Mouse (Mus musculus) olfactory bulb, adult 2 months (tissue): ENCODE measurements around the gene Ildr1. TPM values are rescaled to one million over a fixed set of nuclear protein-coding genes. Genes with fewer than 3 reads are reported as not detected.

Experiments
- H3K27ac ChIP-seq: fragments of 200-500 bp; 2 replicates; pipeline ENCODE4 v1.5.1; 2012; ENCODE audit warnings: low read depth, low read length; ENCODE audit not compliant: insufficient read depth
- H3K4me1 ChIP-seq: fragments of 200-500 bp; 2 replicates; pipeline ENCODE4 v1.6.1; 2012; ENCODE audit warnings: low read length; ENCODE audit not compliant: control insufficient read depth, insufficient read depth
- H3K4me3 ChIP-seq: fragments of 200-500 bp; 2 replicates; pipeline ENCODE4 v1.5.1; 2012; ENCODE audit warnings: mild to moderate bottlenecking, low read depth, low read length, moderate library complexity; ENCODE audit not compliant: insufficient read depth
- CTCF ChIP-seq: fragments of 200-500 bp; IDR thresholded peaks from 2 replicates; pipeline ENCODE4 v1.5.1; 2012; ENCODE audit warnings: low read depth, mild to moderate bottlenecking, low read length, moderate library complexity; ENCODE audit not compliant: insufficient read depth
- POLR2A ChIP-seq: fragments of 200-500 bp; IDR thresholded peaks from 2 replicates; pipeline ENCODE4 v1.6.1; 2012; ENCODE audit warnings: mild to moderate bottlenecking, low read depth, low read length, moderate library complexity; ENCODE audit not compliant: insufficient read depth
- WGBS: fragments of 180-500 bp; shearing (Covaris S2); methylation state at CpG from one replicate; pipeline ENCODE4 v1.1.7; 2018; 5-methylcytosine and 5-hydroxymethylcytosine counted together
- polyA plus RNA-seq: library from polyadenylated mRNA; stranded (reverse); fragments of >200 nt; gene quantifications from 2 replicates; pipeline ENCODE4 v1.2.4, GENCODE M21; 2012; ENCODE audit warnings: low replicate concordance; ENCODE audit not compliant: missing spikeins, insufficient read depth, insufficient read length

Gene Ildr1
- polyA plus RNA-seq, 1 experiment, result not detected

DNA sequence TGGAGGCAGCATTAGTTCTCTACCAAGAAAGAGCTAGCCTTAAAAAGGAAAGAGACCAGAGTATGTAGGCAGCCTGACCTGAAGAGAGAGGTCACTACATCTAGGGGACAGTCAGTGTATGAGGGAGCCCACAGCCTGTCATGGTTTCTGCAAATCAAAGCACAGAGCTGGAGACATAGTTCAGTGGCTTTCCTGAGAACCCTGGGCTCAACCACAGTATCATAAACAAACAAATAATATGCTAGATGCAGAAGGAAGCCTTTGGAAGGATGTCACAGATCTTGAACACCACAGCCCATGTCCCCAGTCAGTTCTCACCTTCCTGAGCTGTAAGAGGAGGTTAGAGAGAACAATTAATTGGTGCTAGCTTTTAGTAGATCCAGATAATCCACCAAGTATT lies 24.9 kb downstream of the Ildr1 start:
- H3K4me3 ChIP-seq, result no peak overlapping the region
- no peak for TF ChIP-seq POLR2A
- TF ChIP-seq CTCF, result no peak
- H3K27ac ChIP-seq, result no peak overlapping the region
- H3K4me1 ChIP-seq, result 0 out of 2 replicates have a peak, but pooled peaks cover 4% of the 10 kb centered on the region

DNA sequence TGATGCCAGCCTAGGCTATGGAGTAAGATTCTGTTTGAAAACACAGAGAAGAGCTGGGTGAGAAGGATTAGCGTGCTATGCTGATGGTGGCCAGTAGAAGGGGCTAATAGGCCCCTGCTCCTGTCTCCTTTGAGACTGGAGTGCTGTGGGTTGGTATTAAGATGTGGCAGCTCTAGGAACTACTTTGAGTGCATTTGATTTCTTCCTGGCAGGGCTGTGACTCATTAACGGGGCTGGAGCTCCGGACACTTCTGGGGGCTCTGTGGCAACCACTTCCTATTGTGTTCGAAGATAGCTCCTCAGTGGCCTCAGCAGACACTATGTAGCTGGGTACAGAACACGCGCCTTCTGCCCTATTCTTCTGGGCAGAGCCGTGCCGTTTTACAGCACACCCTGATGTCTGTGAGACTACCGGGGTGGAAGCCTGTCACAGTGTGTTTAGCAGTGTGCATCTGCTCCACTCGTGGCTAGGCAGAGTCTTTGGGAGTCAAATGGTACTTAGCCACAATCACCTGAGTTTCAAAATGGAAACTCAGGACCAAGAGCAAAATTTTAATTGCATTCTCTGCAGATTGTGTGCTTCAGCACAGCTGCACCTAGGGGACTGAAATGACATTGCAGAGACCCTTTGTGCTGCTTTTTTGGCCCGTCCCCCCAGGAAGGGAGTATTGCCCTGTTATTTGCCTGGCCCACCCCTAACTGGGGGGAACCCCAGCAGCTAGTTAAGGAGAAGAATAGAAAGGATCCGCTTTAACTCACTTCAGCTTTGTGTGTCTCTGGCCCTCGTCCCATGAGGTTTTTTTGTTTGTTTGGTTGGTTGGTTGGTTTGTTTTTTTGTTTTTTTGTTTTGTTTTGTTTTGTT lies 26.6 kb downstream of the Ildr1 start:
- TF ChIP-seq CTCF (no peak), POLR2A (no peak)
- WGBS, result 43% methylated on average over 13 of the region's 13 CpGs
- H3K4me1 ChIP-seq, result 0 out of 2 replicates have a peak, but pooled peaks cover 4% of the 10 kb centered on the region
- H3K4me3 ChIP-seq, result no peak overlapping the region
- H3K27ac ChIP-seq, result no peak overlapping the region

DNA sequence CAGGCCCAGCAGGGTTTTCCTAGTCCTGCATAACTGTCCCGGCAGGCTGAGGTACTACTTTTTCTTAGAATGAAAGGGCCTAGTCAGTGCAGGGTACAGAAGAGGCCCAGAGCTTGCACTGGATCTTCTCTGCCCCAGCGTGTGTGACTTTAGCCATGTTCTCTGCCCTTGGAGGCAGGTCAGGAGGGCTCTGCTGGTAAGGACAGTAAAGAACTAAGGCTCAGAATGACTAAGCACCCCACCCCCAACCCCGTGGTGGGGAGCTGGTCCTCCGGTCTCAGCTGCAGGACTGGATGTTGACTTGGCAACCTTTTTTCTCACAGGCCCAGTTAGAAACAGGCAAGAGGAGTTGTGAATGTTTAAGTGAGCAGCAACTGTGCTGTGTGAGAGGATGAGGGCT lies 29.0 kb downstream of the Ildr1 start:
- H3K4me1 ChIP-seq, result 0 out of 2 replicates have a peak, but pooled peaks cover 4% of the 10 kb centered on the region
- no peak overlapping the region for H3K27ac ChIP-seq
- no peak overlapping the region for H3K4me3 ChIP-seq
- WGBS, result 41% methylated on average over 4 of the region's 4 CpGs
- TF ChIP-seq CTCF (no peak), POLR2A (no peak)

DNA sequence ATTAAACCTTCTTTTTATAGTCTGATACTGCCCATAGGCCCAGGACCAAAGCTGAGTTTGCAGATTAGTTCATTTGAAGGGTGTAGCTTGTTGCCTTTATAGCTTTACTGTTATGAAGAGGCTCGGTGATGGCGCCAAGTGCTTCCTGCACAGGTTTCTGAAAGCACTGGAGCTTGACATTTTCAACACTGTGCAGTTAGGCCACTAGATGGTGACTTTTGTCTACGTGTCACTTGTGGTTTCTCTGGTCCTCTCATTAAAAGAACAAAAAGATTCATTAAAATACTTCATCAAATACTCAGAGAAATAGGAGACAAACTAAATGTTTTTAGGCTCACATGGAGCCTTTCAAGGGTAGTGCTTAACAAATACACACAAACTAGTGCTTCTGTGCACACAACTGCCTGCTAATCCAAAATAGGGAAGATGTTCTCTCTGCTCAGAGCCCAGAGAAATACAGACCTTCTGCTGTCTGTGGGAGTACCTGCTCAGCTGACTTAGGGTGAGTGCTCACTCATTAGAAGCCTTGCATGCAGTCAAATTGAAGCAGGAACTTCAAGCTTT lies 30.2 kb downstream of the Ildr1 start:
- 55% methylated on average over 3 of the region's 3 CpGs for WGBS
- no peak for TF ChIP-seq CTCF
- TF ChIP-seq POLR2A, result no peak

DNA sequence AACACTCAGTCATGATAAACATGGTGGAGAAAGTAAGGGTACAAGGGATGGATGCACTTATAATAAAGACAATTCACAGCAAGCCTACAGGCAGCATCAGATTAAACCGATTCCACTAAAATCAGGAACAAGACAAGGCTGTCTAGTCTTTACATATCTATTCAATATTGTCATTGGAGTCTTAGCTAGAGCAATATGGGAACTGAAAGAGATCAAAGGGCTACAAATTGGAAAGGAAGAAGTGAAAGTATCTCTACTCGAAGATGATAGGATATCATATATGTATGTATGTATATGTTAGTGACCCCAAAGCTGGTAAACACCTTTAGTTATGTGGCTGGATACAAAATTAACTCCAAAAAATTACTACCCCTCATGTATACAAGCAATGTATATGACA lies 35.2 kb downstream of the Ildr1 start:
- Histone ChIP-seq H3K4me3 (no peak overlapping the region), H3K4me1 (no peaks in the 10 kb centered on the region), H3K27ac (no peak overlapping the region)
- TF ChIP-seq POLR2A, result no peak
- TF ChIP-seq CTCF, result no peak
- WGBS, result 93% methylated on average over 2 of the region's 2 CpGs

More for the DNA sequence above, 30.2 kb downstream of the Ildr1 start:
- Histone ChIP-seq H3K27ac (no peak overlapping the region), H3K4me3 (no peak overlapping the region), H3K4me1 (0 out of 2 replicates have a peak, but pooled peaks cover 4% of the 10 kb centered on the region)

DNA sequence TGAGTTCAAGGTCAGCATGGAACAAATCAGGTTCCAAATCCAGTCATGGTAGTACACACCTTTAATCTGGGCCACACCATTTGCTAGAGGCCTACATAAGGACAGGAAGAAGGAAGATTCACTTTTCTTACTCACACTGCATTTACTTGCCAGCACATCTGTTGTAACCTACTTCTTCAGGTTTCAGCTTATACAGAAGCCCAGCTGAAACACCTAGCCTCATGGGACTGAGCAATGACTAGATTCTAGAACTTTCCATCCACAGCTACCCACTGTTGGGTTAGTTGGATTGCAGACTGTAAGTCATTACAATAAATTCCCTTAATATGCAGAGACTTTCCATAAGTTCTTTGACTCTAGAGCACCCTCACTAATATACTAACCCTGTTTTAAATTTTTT lies 38.8 kb downstream of the Ildr1 start:
- no peak for TF ChIP-seq POLR2A
- no peak for TF ChIP-seq CTCF
- Histone ChIP-seq H3K4me1 (no peaks in the 10 kb centered on the region), H3K27ac (no peak overlapping the region), H3K4me3 (no peak overlapping the region)

DNA sequence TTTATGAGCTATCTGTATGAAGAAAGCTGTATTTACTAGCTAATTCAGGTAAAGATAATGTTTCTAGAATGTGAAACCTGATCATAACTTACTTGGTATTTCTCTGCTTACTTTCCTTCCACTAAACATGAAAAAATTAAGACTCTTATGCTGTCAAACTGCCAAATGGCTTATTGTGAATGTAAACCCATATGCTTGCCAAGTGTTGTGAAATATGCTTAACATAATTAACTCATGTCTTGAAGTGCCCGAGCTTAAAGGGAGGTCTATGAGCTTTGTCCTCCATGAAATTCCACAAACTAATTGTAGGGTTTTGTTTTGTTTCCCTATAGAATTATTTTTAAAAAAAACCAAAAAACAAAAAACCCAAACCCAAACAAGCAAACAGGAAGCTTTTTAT lies 40.0 kb downstream of the Ildr1 start:
- TF ChIP-seq POLR2A (no peak), CTCF (no peak)
- Histone ChIP-seq H3K27ac (no peak overlapping the region), H3K4me1 (no peaks in the 10 kb centered on the region), H3K4me3 (no peak overlapping the region)
- 25% methylated on average over 1 of the region's 1 CpGs for WGBS

DNA sequence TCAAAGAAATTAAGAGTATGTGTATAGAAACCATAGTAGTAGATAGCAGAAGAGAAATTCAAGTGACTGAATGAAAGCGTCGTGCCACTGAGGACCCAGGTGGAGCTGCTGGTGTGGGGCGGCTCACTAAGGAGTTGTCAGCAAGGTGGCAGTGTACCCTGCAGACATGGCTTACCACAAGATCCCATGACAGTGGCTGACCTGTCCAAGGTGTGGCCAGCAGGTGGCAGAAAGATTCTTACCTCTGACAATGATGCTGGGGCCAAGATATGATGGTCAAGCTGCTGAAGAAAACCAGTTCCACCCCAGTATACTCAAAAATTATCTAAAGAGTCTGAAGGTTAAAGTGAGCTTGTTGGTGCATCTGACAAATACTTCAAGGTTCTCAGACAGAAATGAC lies 41.6 kb downstream of the Ildr1 start:
- Histone ChIP-seq H3K27ac (no peak overlapping the region), H3K4me1 (no peaks in the 10 kb centered on the region), H3K4me3 (no peak overlapping the region)
- 80% methylated on average over 3 of the region's 3 CpGs for WGBS
- TF ChIP-seq CTCF, result no peak
- TF ChIP-seq POLR2A, result no peak

DNA sequence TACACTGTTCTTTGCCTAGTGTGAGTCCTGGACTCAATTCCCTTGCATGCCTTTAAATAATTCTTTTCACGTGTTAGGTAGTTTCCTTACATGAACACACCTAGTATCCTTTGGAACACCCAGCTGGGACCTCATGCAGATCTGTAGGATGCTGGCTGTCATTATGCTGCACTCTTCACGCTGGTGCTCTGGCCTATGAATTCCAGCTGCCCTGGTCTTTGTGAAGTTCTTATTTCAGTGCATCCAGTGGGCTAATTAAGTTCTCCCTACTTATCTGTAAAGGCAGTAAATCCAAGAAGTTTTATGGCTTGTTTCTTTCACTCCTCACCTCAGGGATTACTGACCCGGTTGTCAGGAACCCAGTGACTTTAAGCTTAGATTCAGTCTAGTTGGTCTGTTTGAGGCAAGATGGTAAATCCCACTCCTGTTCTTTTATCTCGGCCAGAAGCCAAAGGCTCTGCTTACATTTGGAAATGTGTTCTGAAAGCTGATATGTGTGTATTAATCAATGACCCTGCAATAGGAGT lies 45.7 kb downstream of the Ildr1 start:
- Histone ChIP-seq H3K4me3 (no peak overlapping the region), H3K27ac (no peak overlapping the region), H3K4me1 (no peaks in the 10 kb centered on the region)
- WGBS, result 36% methylated on average over 4 of the region's 4 CpGs
- no peak for TF ChIP-seq POLR2A
- no peak for TF ChIP-seq CTCF

DNA sequence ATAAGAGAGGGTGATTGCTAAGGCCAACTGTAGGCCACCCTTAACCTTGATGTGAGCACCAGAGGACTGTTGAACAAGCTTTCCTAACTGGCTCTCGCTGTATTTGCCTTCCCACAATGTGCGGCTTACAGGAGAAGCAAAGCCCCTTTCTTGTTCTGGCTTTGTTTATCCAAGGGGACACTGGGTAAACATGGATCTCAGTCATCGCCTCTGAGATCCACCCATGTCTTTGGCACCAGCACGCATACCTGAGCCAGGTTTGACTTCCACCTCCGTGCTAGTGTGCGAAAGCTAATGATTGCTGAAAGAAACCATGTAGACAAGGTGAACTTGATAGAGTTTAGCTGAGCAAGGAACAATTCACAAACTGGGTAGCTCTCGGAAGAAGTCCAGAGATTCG lies 49.8 kb downstream of the Ildr1 start:
- WGBS, result 96% methylated on average over 8 of the region's 8 CpGs
- no peaks in the 10 kb centered on the region for H3K4me1 ChIP-seq

More for the DNA sequence above, 49.8 kb downstream of the Ildr1 start:
- Histone ChIP-seq H3K27ac (no peak overlapping the region), H3K4me3 (no peak overlapping the region)
- no peak for TF ChIP-seq CTCF
- no peak for TF ChIP-seq POLR2A
